Mouse (Mus musculus): ENCODE measurements around the gene Mprip. TPM values are rescaled to one million over a fixed set of nuclear protein-coding genes. Genes with fewer than 3 reads are reported as not detected.
A peak's percentile ranks its signal among the peaks of the same experiment; 100 is the strongest.

The Mprip gene
- polyA plus RNA-seq, 1 experiment from 2014 or later = 64.7 TPM

- H3K36me3 ChIP-seq (ENCODE audit: control insufficient read depth, insufficient read depth, low read length) = peaks cover 52% of the 10 kb centered on the region
- H3K4me2 ChIP-seq (ENCODE audit: low read length) = no peak overlapping the region
- H3K27me3 ChIP-seq (ENCODE audit: control insufficient read depth, insufficient read depth, low read length) = no peaks in the 10 kb centered on the region
- WGBS = 95% methylated on average over 1 of the region's 1 CpGs
- no peak overlapping the region for H3K4me3 ChIP-seq (ENCODE audit: control insufficient read depth in 1 of 2, insufficient read depth in 1 of 2, low read depth in 1 of 2, low read length in 2 of 2)
- no peak overlapping the region for H3K27ac ChIP-seq (replicated peaks in 1 of 2; ENCODE audit: control insufficient read depth in 1 of 2, insufficient read depth in 1 of 2, low read depth in 2 of 2, low read length in 2 of 2)
- no peaks in the 10 kb centered on the region for H3K9me3 ChIP-seq (ENCODE audit: control insufficient read depth, low read length)
- no peak for ATAC-seq (ENCODE audit: insufficient number of reproducible peaks, insufficient read depth, low FRiP score, low read depth)
- H3K9ac ChIP-seq (ENCODE audit: low read length) = no peak overlapping the region
- H3K4me1 ChIP-seq (ENCODE audit: control insufficient read depth in 2 of 2, insufficient read depth in 2 of 2, low read length in 2 of 2) = peaks cover 7 to 27% of the 10 kb centered on the region in 2 experiments
These were observed 36.5 kb downstream of the Mprip start for GRCm38 (mm10) chr11:59697572-59697971.

DNA sequence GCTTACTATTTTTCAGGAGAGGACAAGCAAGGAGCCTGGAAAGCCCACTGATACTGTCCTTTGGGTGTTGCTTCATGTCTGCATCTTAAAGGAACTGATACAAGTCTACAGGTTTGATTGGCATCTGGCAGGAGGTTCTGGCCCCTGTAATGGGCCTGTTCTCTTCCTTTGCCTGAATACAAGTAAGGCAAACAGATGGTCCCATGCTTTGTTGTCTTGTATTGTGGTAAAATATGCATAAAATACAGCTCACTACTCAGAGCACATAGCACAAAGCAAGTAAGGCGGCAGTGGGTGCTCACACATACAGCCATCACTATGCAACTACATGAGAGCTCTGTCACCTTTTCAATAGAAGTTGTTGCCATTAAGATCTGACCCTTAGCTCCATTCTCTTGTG lies 39.7 kb downstream of the Mprip start:
- Histone ChIP-seq H3K27ac (replicated peaks in 1 of 2; ENCODE audit: control insufficient read depth in 1 of 2, insufficient read depth in 1 of 2, low read depth in 2 of 2, low read length in 2 of 2) (no peak overlapping the region), H3K27me3 (ENCODE audit: control insufficient read depth, insufficient read depth, low read length) (no peaks in the 10 kb centered on the region), H3K9me3 (ENCODE audit: control insufficient read depth, low read length) (no peaks in the 10 kb centered on the region), H3K4me2 (ENCODE audit: low read length) (no peak overlapping the region), H3K9ac (ENCODE audit: low read length) (no peak overlapping the region), H3K36me3 (ENCODE audit: control insufficient read depth, insufficient read depth, low read length) (peaks cover 56% of the 10 kb centered on the region), H3K4me3 (ENCODE audit: control insufficient read depth in 1 of 2, insufficient read depth in 1 of 2, low read depth in 1 of 2, low read length in 2 of 2) (no peak overlapping the region), H3K4me1 (ENCODE audit: control insufficient read depth in 2 of 2, insufficient read depth in 2 of 2, low read length in 2 of 2) (peaks cover 4 to 17% of the 10 kb centered on the region in 2 experiments)
- WGBS = 97% methylated on average over 1 of the region's 1 CpGs
- ATAC-seq (ENCODE audit: insufficient number of reproducible peaks, insufficient read depth, low FRiP score, low read depth) = no peak

GRCm38 (mm10) chr11:59705113-59705512 lies 44.0 kb downstream of the Mprip start:
- peak overlapping the region in 1 of 2 experiments; percentile 20; a peak in 1 of 4 replicates for H3K27ac ChIP-seq (replicated peaks in 1 of 2; ENCODE audit: control insufficient read depth in 1 of 2, insufficient read depth in 1 of 2, low read depth in 2 of 2, low read length in 2 of 2)
- WGBS = 65% methylated on average over 2 of the region's 2 CpGs
- H3K4me3 ChIP-seq (ENCODE audit: control insufficient read depth in 1 of 2, insufficient read depth in 1 of 2, low read depth in 1 of 2, low read length in 2 of 2) = no peak overlapping the region
- H3K9me3 ChIP-seq (ENCODE audit: control insufficient read depth, low read length) = no peaks in the 10 kb centered on the region
- peaks cover 21% of the 10 kb centered on the region; the same call in 1 of the 2 replicates for H3K36me3 ChIP-seq (ENCODE audit: control insufficient read depth, insufficient read depth, low read length)
- H3K4me2 ChIP-seq (ENCODE audit: low read length) = no peak overlapping the region
- ATAC-seq (ENCODE audit: insufficient number of reproducible peaks, insufficient read depth, low FRiP score, low read depth) = no peak
- H3K4me1 ChIP-seq (ENCODE audit: control insufficient read depth in 2 of 2, insufficient read depth in 2 of 2, low read length in 2 of 2) = peaks cover 26 to 54% of the 10 kb centered on the region in 2 experiments
- no peaks in the 10 kb centered on the region for H3K27me3 ChIP-seq (ENCODE audit: control insufficient read depth, insufficient read depth, low read length)
- no peak overlapping the region for H3K9ac ChIP-seq (ENCODE audit: low read length)

DNA sequence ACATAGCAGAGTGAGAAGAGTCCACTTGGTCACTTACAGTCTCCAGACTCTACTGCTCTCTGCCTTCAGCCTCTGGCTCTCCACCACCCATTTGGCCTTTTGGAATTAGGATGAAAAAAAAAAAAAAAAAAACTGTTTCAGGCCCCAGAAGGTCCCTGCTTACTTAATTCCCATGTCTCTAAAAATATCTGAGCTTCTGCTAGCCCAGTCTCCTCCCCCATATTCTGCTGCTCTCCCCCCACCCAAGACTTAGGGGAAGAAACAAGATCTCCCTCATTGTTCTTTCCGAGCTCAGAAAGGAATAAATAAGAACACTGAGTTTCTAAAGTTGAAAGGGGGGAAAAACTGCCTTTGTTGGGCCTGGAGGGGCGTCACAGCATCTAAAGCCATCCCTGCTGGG lies 46.4 kb downstream of the Mprip start:
- peaks cover 26 to 54% of the 10 kb centered on the region in 2 experiments for H3K4me1 ChIP-seq (ENCODE audit: control insufficient read depth in 2 of 2, insufficient read depth in 2 of 2, low read length in 2 of 2)
- peak overlapping the region; percentile 63 for H3K4me2 ChIP-seq (ENCODE audit: low read length)
- H3K27me3 ChIP-seq (ENCODE audit: control insufficient read depth, insufficient read depth, low read length) = no peaks in the 10 kb centered on the region
- peaks cover 13% of the 10 kb centered on the region; the same call in 1 of the 2 replicates for H3K36me3 ChIP-seq (ENCODE audit: control insufficient read depth, insufficient read depth, low read length)
- peak overlapping the region; percentile 96 to 97 for H3K27ac ChIP-seq (replicated peaks in 1 of 2; ENCODE audit: control insufficient read depth in 1 of 2, insufficient read depth in 1 of 2, low read depth in 2 of 2, low read length in 2 of 2)
- peak overlapping the region in 1 of 2 experiments; percentile 5; a peak in 1 of 4 replicates for H3K4me3 ChIP-seq (ENCODE audit: control insufficient read depth in 1 of 2, insufficient read depth in 1 of 2, low read depth in 1 of 2, low read length in 2 of 2)
- 33% methylated on average over 2 of the region's 2 CpGs for WGBS
- no peaks in the 10 kb centered on the region for H3K9me3 ChIP-seq (ENCODE audit: control insufficient read depth, low read length)
- ATAC-seq (ENCODE audit: insufficient number of reproducible peaks, insufficient read depth, low FRiP score, low read depth) = no peak
- H3K9ac ChIP-seq (ENCODE audit: low read length) = peak overlapping the region; percentile 67

- Histone ChIP-seq H3K36me3 (ENCODE audit: control insufficient read depth, insufficient read depth, low read length) (peaks cover 13% of the 10 kb centered on the region; the same call in 1 of the 2 replicates), H3K9me3 (ENCODE audit: control insufficient read depth, low read length) (no peaks in the 10 kb centered on the region), H3K27ac (replicated peaks in 1 of 2; ENCODE audit: control insufficient read depth in 1 of 2, insufficient read depth in 1 of 2, low read depth in 2 of 2, low read length in 2 of 2) (peak overlapping the region; percentile 96 to 97), H3K9ac (ENCODE audit: low read length) (peak overlapping the region; percentile 67), H3K4me1 (ENCODE audit: control insufficient read depth in 2 of 2, insufficient read depth in 2 of 2, low read length in 2 of 2) (peaks cover 26 to 56% of the 10 kb centered on the region in 2 experiments), H3K27me3 (ENCODE audit: control insufficient read depth, insufficient read depth, low read length) (no peaks in the 10 kb centered on the region), H3K4me3 (ENCODE audit: control insufficient read depth in 1 of 2, insufficient read depth in 1 of 2, low read depth in 1 of 2, low read length in 2 of 2) (peak overlapping the region in 1 of 2 experiments; percentile 5; a peak in 1 of 4 replicates), H3K4me2 (ENCODE audit: low read length) (peak overlapping the region; percentile 63)
- peak; percentile 58; the same call in 1 of the 2 replicates for ATAC-seq (ENCODE audit: insufficient number of reproducible peaks, insufficient read depth, low FRiP score, low read depth)
- 10% methylated on average over 11 of the region's 11 CpGs for WGBS
These were observed 47.0 kb downstream of the Mprip start for GRCm38 (mm10) chr11:59707931-59708611.

DNA sequence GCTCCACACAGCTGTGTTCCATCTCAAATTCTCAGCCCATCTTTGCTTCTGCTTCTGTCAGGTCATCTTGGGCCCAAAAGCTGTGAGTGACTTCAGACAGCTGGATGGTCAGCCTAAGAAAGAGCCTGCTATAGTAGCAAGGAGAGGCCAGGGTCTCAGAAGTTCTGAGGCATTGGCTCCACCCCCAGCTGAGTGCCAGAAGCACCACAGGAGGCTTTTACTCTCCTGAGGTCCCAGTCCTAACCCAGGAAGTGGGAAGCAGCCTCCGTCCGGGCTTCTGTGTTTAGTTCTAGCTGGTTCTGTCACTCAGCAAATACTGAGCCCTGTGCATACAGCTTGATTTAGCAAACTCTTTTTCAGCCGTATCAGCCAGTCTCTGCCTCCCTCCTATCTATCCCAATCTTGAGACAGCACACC lies 54.3 kb downstream of the Mprip start:
- Histone ChIP-seq H3K4me3 (ENCODE audit: control insufficient read depth in 1 of 2, insufficient read depth in 1 of 2, low read depth in 1 of 2, low read length in 2 of 2) (no peak overlapping the region), H3K4me2 (ENCODE audit: low read length) (no peak overlapping the region), H3K36me3 (ENCODE audit: control insufficient read depth, insufficient read depth, low read length) (peaks cover 2% of the 10 kb centered on the region; the same call in 1 of the 2 replicates), H3K9me3 (ENCODE audit: control insufficient read depth, low read length) (no peaks in the 10 kb centered on the region), H3K4me1 (ENCODE audit: control insufficient read depth in 2 of 2, insufficient read depth in 2 of 2, low read length in 2 of 2) (peaks cover 3 to 19% of the 10 kb centered on the region in 2 experiments; a peak in 3 of 4 replicates), H3K9ac (ENCODE audit: low read length) (no peak overlapping the region), H3K27me3 (ENCODE audit: control insufficient read depth, insufficient read depth, low read length) (no peaks in the 10 kb centered on the region), H3K27ac (replicated peaks in 1 of 2; ENCODE audit: control insufficient read depth in 1 of 2, insufficient read depth in 1 of 2, low read depth in 2 of 2, low read length in 2 of 2) (no peak overlapping the region)
- WGBS = 48% methylated on average over 3 of the region's 3 CpGs
- ATAC-seq (ENCODE audit: insufficient number of reproducible peaks, insufficient read depth, low FRiP score, low read depth) = no peak

DNA sequence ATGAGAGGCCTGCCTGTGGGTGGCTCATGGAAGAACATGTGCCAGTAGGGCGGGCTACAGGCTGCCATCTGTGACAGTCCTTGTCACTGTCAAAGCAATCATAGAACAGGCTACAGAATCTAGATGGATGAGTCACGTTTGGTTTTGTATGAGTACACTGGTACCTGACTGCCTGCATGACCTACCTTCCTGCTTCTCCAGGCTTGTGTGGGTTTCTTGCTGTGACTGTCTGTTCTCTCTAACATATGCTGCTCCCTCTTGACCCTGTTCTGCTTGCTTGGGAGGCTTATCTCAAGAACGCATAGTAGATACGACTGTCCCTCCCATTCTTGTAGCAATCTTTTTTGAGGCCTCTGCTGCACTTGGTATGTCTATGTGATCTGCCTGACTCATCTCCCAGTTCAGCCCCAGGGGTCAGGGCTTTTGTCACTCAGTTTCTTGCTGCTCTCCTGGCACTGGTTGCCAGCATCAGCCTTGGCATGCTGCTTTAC lies 56.7 kb downstream of the Mprip start:
- 43% methylated on average over 4 of the region's 4 CpGs for WGBS
- ATAC-seq (ENCODE audit: insufficient number of reproducible peaks, insufficient read depth, low FRiP score, low read depth) = no peak
- Histone ChIP-seq H3K27me3 (ENCODE audit: control insufficient read depth, insufficient read depth, low read length) (no peaks in the 10 kb centered on the region), H3K36me3 (ENCODE audit: control insufficient read depth, insufficient read depth, low read length) (no peaks in the 10 kb centered on the region; the same call in 1 of the 2 replicates), H3K9ac (ENCODE audit: low read length) (no peak overlapping the region), H3K4me3 (ENCODE audit: control insufficient read depth in 1 of 2, insufficient read depth in 1 of 2, low read depth in 1 of 2, low read length in 2 of 2) (no peak overlapping the region), H3K4me2 (ENCODE audit: low read length) (no peak overlapping the region), H3K9me3 (ENCODE audit: control insufficient read depth, low read length) (no peaks in the 10 kb centered on the region), H3K27ac (replicated peaks in 1 of 2; ENCODE audit: control insufficient read depth in 1 of 2, insufficient read depth in 1 of 2, low read depth in 2 of 2, low read length in 2 of 2) (no peak overlapping the region), H3K4me1 (ENCODE audit: control insufficient read depth in 2 of 2, insufficient read depth in 2 of 2, low read length in 2 of 2) (peaks cover 7 to 34% of the 10 kb centered on the region in 2 experiments)
